Mouse (Mus musculus) lung, embryonic 16.5 days (tissue): ENCODE measurements at regions not wholly inside any gene's neighbourhood (a gene's known extent, or its start where the extent isn't known, plus 50 kb on each side); places are given as distances from the start of the nearest gene placed in this dataset.

ENCODE experiments used
- ATAC-seq: fragments of 200-750 bp; cut with Nextera tagmentation; 2 replicates; pipeline ENCODE4 v1.8.0; 2017; ENCODE audit warnings: low read depth, mild to moderate bottlenecking, moderate library complexity
- H3K27ac ChIP-seq: fragments of 300-500 bp; sonication (generic); 2 replicates; pipeline ENCODE4 v1.5.1; 2014; ENCODE audit warnings: mild to moderate bottlenecking, control low read depth, low read length
- H3K27me3 ChIP-seq: fragments of 300-500 bp; sonication (generic); 2 replicates; pipeline ENCODE4 v1.6.1; 2014; ENCODE audit warnings: low read depth, low read length, mixed read lengths; ENCODE audit not compliant: control insufficient read depth, insufficient read depth
- H3K36me3 ChIP-seq: fragments of 300-500 bp; sonication (generic); 2 replicates; pipeline ENCODE4 v1.6.1; 2014; ENCODE audit warnings: low read length; ENCODE audit not compliant: control insufficient read depth, insufficient read depth
- H3K4me1 ChIP-seq: fragments of 300-500 bp; sonication (generic); replicated peaks from 2 replicates; pipeline ENCODE4 v1.6.1; 2014; ENCODE audit warnings: low read length, mixed read lengths; ENCODE audit not compliant: control insufficient read depth, insufficient read depth
- H3K4me2 ChIP-seq: fragments of 300-500 bp; sonication (generic); 2 replicates; pipeline ENCODE4 v1.6.1; 2014; ENCODE audit warnings: low read depth, low read length, control low read depth
- H3K4me3 ChIP-seq: fragments of 300-500 bp; sonication (generic); 2 replicates; pipeline ENCODE4 v1.5.1; 2014; ENCODE audit warnings: mild to moderate bottlenecking, low read length, control low read depth
- H3K9ac ChIP-seq: fragments of 300-500 bp; sonication (generic); 2 replicates; pipeline ENCODE4 v1.6.1; 2014; ENCODE audit warnings: low read length, control low read depth
- H3K9me3 ChIP-seq: fragments of 300-500 bp; sonication (generic); 2 replicates; pipeline ENCODE4 v1.6.1; 2016; ENCODE audit warnings: low read length; ENCODE audit not compliant: control insufficient read depth
- WGBS: fragments of 180-500 bp; shearing (Covaris S2); extraction: QIAGEN DNeasy Blood & Tissue Kit; methylation state at CpG from one replicate; pipeline ENCODE4 v1.1.7; 2014; 5-methylcytosine and 5-hydroxymethylcytosine counted together

GRCm38 (mm10) chr9:33180066-33180465 lies 544.0 kb downstream of the Ets1 start:
- no peaks in the 10 kb centered on the region for H3K4me1 ChIP-seq
- no peak overlapping the region for H3K27ac ChIP-seq
- no peaks in the 10 kb centered on the region for H3K9me3 ChIP-seq
- no peak for ATAC-seq
- no peak overlapping the region for H3K4me3 ChIP-seq
- H3K9ac ChIP-seq = no peak overlapping the region
- no peaks in the 10 kb centered on the region for H3K27me3 ChIP-seq
- no peaks in the 10 kb centered on the region for H3K36me3 ChIP-seq
- no peak overlapping the region for H3K4me2 ChIP-seq

GRCm38 (mm10) chr9:33187187-33187586 lies 551.2 kb downstream of the Ets1 start:
- Histone ChIP-seq H3K4me3 (no peak overlapping the region), H3K4me1 (no peaks in the 10 kb centered on the region), H3K36me3 (no peaks in the 10 kb centered on the region), H3K9me3 (no peaks in the 10 kb centered on the region), H3K4me2 (no peak overlapping the region), H3K27ac (no peak overlapping the region), H3K27me3 (no peaks in the 10 kb centered on the region), H3K9ac (no peak overlapping the region)
- no peak for ATAC-seq
- 79% methylated on average over 3 of the region's 3 CpGs for WGBS

- Histone ChIP-seq H3K4me2 (no peak overlapping the region), H3K9me3 (no peaks in the 10 kb centered on the region), H3K27me3 (no peaks in the 10 kb centered on the region), H3K36me3 (no peaks in the 10 kb centered on the region), H3K9ac (no peak overlapping the region), H3K4me1 (no peaks in the 10 kb centered on the region), H3K4me3 (no peak overlapping the region), H3K27ac (no peak overlapping the region)
- no peak for ATAC-seq
- WGBS = 76% methylated on average over 2 of the region's 2 CpGs
Observed at GRCm38 (mm10) chr9:33209083-33209482, 573.1 kb downstream of the Ets1 start.

- no peaks in the 10 kb centered on the region for H3K27me3 ChIP-seq
- no peak overlapping the region for H3K27ac ChIP-seq
- H3K4me2 ChIP-seq = no peak overlapping the region
- no peaks in the 10 kb centered on the region for H3K4me1 ChIP-seq
- no peak for ATAC-seq
- 52% methylated on average over 1 of the region's 1 CpGs for WGBS
- H3K9me3 ChIP-seq = no peaks in the 10 kb centered on the region
- H3K4me3 ChIP-seq = no peak overlapping the region
- no peaks in the 10 kb centered on the region for H3K36me3 ChIP-seq
- H3K9ac ChIP-seq = no peak overlapping the region
Observed at GRCm38 (mm10) chr9:33214523-33214922, 578.5 kb downstream of the Ets1 start.

- Histone ChIP-seq H3K27ac (no peak overlapping the region), H3K4me3 (no peak overlapping the region), H3K36me3 (no peaks in the 10 kb centered on the region), H3K9me3 (no peaks in the 10 kb centered on the region), H3K4me2 (no peak overlapping the region), H3K27me3 (no peaks in the 10 kb centered on the region), H3K4me1 (no peaks in the 10 kb centered on the region), H3K9ac (no peak overlapping the region)
- no peak for ATAC-seq
- 84% methylated on average over 4 of the region's 4 CpGs for WGBS
Observed at GRCm38 (mm10) chr9:33220981-33221380, 585.0 kb downstream of the Ets1 start.

GRCm38 (mm10) chr9:33222066-33222805 lies 586.2 kb downstream of the Ets1 start:
- Histone ChIP-seq H3K4me2 (no peak overlapping the region), H3K36me3 (no peaks in the 10 kb centered on the region), H3K4me1 (no peaks in the 10 kb centered on the region), H3K4me3 (no peak overlapping the region), H3K9me3 (no peaks in the 10 kb centered on the region), H3K27me3 (no peaks in the 10 kb centered on the region), H3K27ac (no peak overlapping the region), H3K9ac (no peak overlapping the region)
- WGBS = 59% methylated on average over 11 of the region's 11 CpGs
- no peak for ATAC-seq

- no peak overlapping the region for H3K27ac ChIP-seq
- 39% methylated on average over 9 of the region's 9 CpGs for WGBS
- H3K27me3 ChIP-seq = no peaks in the 10 kb centered on the region
- no peak overlapping the region for H3K4me3 ChIP-seq
- H3K9ac ChIP-seq = no peak overlapping the region
- H3K36me3 ChIP-seq = no peaks in the 10 kb centered on the region
- no peak for ATAC-seq
- H3K4me2 ChIP-seq = no peak overlapping the region
- H3K4me1 ChIP-seq = no peaks in the 10 kb centered on the region
- no peaks in the 10 kb centered on the region for H3K9me3 ChIP-seq
Observed at GRCm38 (mm10) chr9:33233699-33234131, 597.7 kb downstream of the Ets1 start.

- H3K4me3 ChIP-seq = no peak overlapping the region
- H3K4me1 ChIP-seq = no peaks in the 10 kb centered on the region
- no peaks in the 10 kb centered on the region for H3K9me3 ChIP-seq
- H3K36me3 ChIP-seq = no peaks in the 10 kb centered on the region
- H3K27me3 ChIP-seq = no peaks in the 10 kb centered on the region
- 86% methylated on average over 2 of the region's 2 CpGs for WGBS
- no peak for ATAC-seq
- H3K9ac ChIP-seq = no peak overlapping the region
- H3K27ac ChIP-seq = no peak overlapping the region
- H3K4me2 ChIP-seq = no peak overlapping the region
Observed at GRCm38 (mm10) chr9:33238190-33238589, 602.2 kb downstream of the Ets1 start.

- H3K9ac ChIP-seq = no peak overlapping the region
- H3K9me3 ChIP-seq = no peaks in the 10 kb centered on the region
- H3K4me2 ChIP-seq = no peak overlapping the region
- no peaks in the 10 kb centered on the region for H3K36me3 ChIP-seq
- ATAC-seq = no peak
- no peaks in the 10 kb centered on the region for H3K4me1 ChIP-seq
- WGBS = 48% methylated on average over 2 of the region's 2 CpGs
- H3K27ac ChIP-seq = no peak overlapping the region
- no peaks in the 10 kb centered on the region for H3K27me3 ChIP-seq
- H3K4me3 ChIP-seq = no peak overlapping the region
Observed at GRCm38 (mm10) chr9:33238846-33239245, 602.8 kb downstream of the Ets1 start.

- Histone ChIP-seq H3K27ac (no peak overlapping the region), H3K9me3 (no peaks in the 10 kb centered on the region), H3K27me3 (no peaks in the 10 kb centered on the region), H3K4me2 (no peak overlapping the region), H3K4me1 (no peaks in the 10 kb centered on the region), H3K9ac (no peak overlapping the region), H3K36me3 (no peaks in the 10 kb centered on the region), H3K4me3 (no peak overlapping the region)
- 54% methylated on average over 1 of the region's 1 CpGs for WGBS
- ATAC-seq = no peak
Observed at GRCm38 (mm10) chr9:33240506-33240905, 604.5 kb downstream of the Ets1 start.
